Mouse (Mus musculus) spleen, adult 2 months (tissue): ENCODE measurements around the gene Hpcal4.

Experiments
- CTCF ChIP-seq: fragments of 200-500 bp; IDR thresholded peaks from 2 replicates; pipeline ENCODE4 v1.5.1; 2011; ENCODE audit warnings: mild to moderate bottlenecking, inconsistent platforms; ENCODE audit not compliant: insufficient read depth, insufficient read length, insufficient replicate concordance; ENCODE audit errors: extremely low read depth
- POLR2A ChIP-seq: fragments of 200-500 bp; IDR thresholded peaks from 2 replicates; pipeline ENCODE4 v1.6.1; 2011; ENCODE audit warnings: low read depth, low read length, inconsistent platforms

DNA sequence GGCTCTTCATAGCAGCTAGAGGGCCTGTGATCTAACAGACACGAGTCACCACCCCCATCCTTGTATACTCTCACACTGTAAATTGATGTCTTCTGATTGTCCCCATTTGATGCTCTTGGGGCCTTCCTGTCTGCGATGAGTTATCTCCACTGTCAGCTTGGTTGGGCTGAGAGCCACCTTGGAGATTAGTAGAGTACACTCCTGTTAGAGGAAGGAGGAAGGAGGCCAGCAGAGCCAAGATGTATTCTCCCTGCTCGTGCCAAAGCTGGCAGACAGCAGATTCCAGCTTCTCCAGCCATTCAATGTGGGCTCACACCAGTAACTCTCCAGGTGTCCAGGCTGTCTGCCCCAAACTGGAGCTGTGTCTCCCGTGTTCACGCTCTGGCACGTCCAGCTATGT, 22.5 kb upstream of the Hpcal4 start:
- TF ChIP-seq CTCF (no peak), POLR2A (no peak)
